14 mouse cellular contexts compared by ENCODE assay signal in genomic region chrX:35924705-35925264, GRCm38 (mm10). TPM values are rescaled to one million over a fixed set of nuclear protein-coding genes. Genes with fewer than 3 reads are reported as not detected.
DNase-seq lines count a peak whose midpoint lies in the region; ATAC-seq and TF ChIP-seq lines count a peak whose summit lies in the region.
"Had no signal": no experiment of that assay in that cellular context is flagged by ENCODE, and none has a peak within 500 bp of the region (broad histone marks: within the 10 kb centered on the region; RNA-seq: fewer than 3 reads in every experiment).

No protein-coding gene starts in this region.

- no peak overlapping the region for H3K4me3 ChIP-seq in forebrain, postnatal 0 days (ENCODE audit: low read depth, low read length)
- H3K4me3 ChIP-seq in forebrain, embryonic 10.5 days: no peak overlapping the region
- no peak overlapping the region for H3K4me3 ChIP-seq in thymus, adult 2 months (ENCODE audit: control insufficient read depth, insufficient read depth, low read length)
- H3K4me3 ChIP-seq in bone marrow, adult 2 months (replicated peaks; ENCODE audit: control insufficient read depth, low read depth, low read length): no peak overlapping the region
- H3K4me3 ChIP-seq: hindbrain, embryonic 15.5 days; limb, embryonic 12.5 days; neural tube, embryonic 15.5 days had no signal

- no peak overlapping the region for H3K9ac ChIP-seq in forebrain, postnatal 0 days
- H3K9ac ChIP-seq: hindbrain, embryonic 15.5 days; limb, embryonic 12.5 days; liver, embryonic 14.5 days; neural tube, embryonic 15.5 days had no signal

- H3K27me3 ChIP-seq in forebrain, postnatal 0 days (ENCODE audit: insufficient read depth, low read length): no peaks in the 10 kb centered on the region
- no peaks in the 10 kb centered on the region for H3K27me3 ChIP-seq in forebrain, embryonic 10.5 days (ENCODE audit: poor library complexity, severe bottlenecking)
- H3K27me3 ChIP-seq in thymus, adult 2 months (ENCODE audit: control insufficient read depth, insufficient read depth, low read length): no peaks in the 10 kb centered on the region
- H3K27me3 ChIP-seq: hindbrain, embryonic 15.5 days; limb, embryonic 12.5 days; neural tube, embryonic 15.5 days had no signal

- H3K4me2 ChIP-seq in forebrain, postnatal 0 days (ENCODE audit: low read depth): no peak overlapping the region
- H3K4me2 ChIP-seq: hindbrain, embryonic 15.5 days; limb, embryonic 12.5 days; neural tube, embryonic 15.5 days had no signal

- no peak overlapping the region for H3K27ac ChIP-seq in forebrain, postnatal 0 days (ENCODE audit: low read depth, low read length)
- H3K27ac ChIP-seq in forebrain, embryonic 10.5 days: no peak overlapping the region
- H3K27ac ChIP-seq in thymus, adult 2 months (ENCODE audit: control insufficient read depth, insufficient read depth, low read length): peak overlapping the region; percentile 77
- H3K27ac ChIP-seq in bone marrow, adult 2 months (ENCODE audit: control insufficient read depth, insufficient read depth, low read depth, low read length, poor library complexity): peak overlapping the region; percentile 48
- H3K27ac ChIP-seq: hindbrain, embryonic 15.5 days; limb, embryonic 12.5 days; liver, embryonic 14.5 days; neural tube, embryonic 15.5 days had no signal

- H3K9me3 ChIP-seq in forebrain, postnatal 0 days (ENCODE audit: low read length): no peaks in the 10 kb centered on the region
- H3K9me3 ChIP-seq in forebrain, embryonic 10.5 days: no peaks in the 10 kb centered on the region
- H3K9me3 ChIP-seq: hindbrain, embryonic 15.5 days; limb, embryonic 12.5 days; neural tube, embryonic 15.5 days had no signal

- TF ChIP-seq CTCF in forebrain, postnatal 0 days (IDR thresholded peaks at IDR 0.05; ENCODE audit: low read depth): no peak
- TF ChIP-seq CTCF in thymus, adult 2 months (IDR thresholded peaks at IDR 0.05; ENCODE audit: borderline replicate concordance, control insufficient read depth, extremely low read depth, insufficient read depth, low read length, poor library complexity): no peak
- no peak for TF ChIP-seq CTCF in bone marrow, adult 2 months (IDR thresholded peaks at IDR 0.05; ENCODE audit: control insufficient read depth, insufficient read depth, low read length)

- no peaks in the 10 kb centered on the region for H3K36me3 ChIP-seq in forebrain, postnatal 0 days (ENCODE audit: insufficient read depth)
- no peaks in the 10 kb centered on the region for H3K36me3 ChIP-seq in forebrain, embryonic 10.5 days (replicated peaks)
- no peaks in the 10 kb centered on the region for H3K36me3 ChIP-seq in thymus, adult 2 months (ENCODE audit: control insufficient read depth, insufficient read depth, low read length)
- H3K36me3 ChIP-seq: hindbrain, embryonic 15.5 days; limb, embryonic 12.5 days; neural tube, embryonic 15.5 days had no signal

- no peak for TF ChIP-seq POLR2A in thymus, adult 2 months (IDR thresholded peaks at IDR 0.05; ENCODE audit: control insufficient read depth, extremely low read depth, insufficient read depth, low read length, poor library complexity)
- no peak for TF ChIP-seq POLR2A in bone marrow, adult 2 months (IDR thresholded peaks at IDR 0.05; ENCODE audit: borderline replicate concordance, control insufficient read depth, low read depth, low read length)

- ATAC-seq in forebrain, postnatal 0 days: peak; percentile 43
- ATAC-seq: lung, postnatal 0 days had no signal

- DNase-seq in forebrain, postnatal 0 days: no peak
- no peak for DNase-seq in forebrain, embryonic 10.5 days (ENCODE audit: extremely low spot score, low spot score)
- no peak for DNase-seq in thymus, adult 2 months
- no peak for DNase-seq in thymus, postnatal 36 days
- DNase-seq in naive thymus-derived CD4-positive, alpha-beta T cell, adult 2 months (ENCODE audit: low read depth): peak; percentile 29
- no peak for DNase-seq in ovary, adult 18-20 months (ENCODE audit: low spot score)
- DNase-seq: adrenal gland, postnatal 10 days; cerebellum, adult 9-11 months had no signal

- H3K4me1 ChIP-seq in forebrain, postnatal 0 days (ENCODE audit: insufficient read depth): no peaks in the 10 kb centered on the region
- 0 out of 2 replicates have a peak, but pooled peaks cover 3% of the 10 kb centered on the region for H3K4me1 ChIP-seq in forebrain, embryonic 10.5 days
- peaks cover 9% of the 10 kb centered on the region for H3K4me1 ChIP-seq in thymus, adult 2 months (replicated peaks; ENCODE audit: control insufficient read depth, insufficient read depth, low read length)
- H3K4me1 ChIP-seq in bone marrow, adult 2 months (ENCODE audit: control insufficient read depth, insufficient read depth, low read length): no peaks in the 10 kb centered on the region; the same call in 1 of the 2 replicates
- H3K4me1 ChIP-seq: hindbrain, embryonic 15.5 days; limb, embryonic 12.5 days; neural tube, embryonic 15.5 days had no signal

- WGBS in forebrain, postnatal 0 days: 59% methylated on average over 1 of the region's 1 CpGs
- 82% methylated on average over 1 of the region's 1 CpGs for whole genome bisulfite sequencing in forebrain, embryonic 10.5 days
- 8% methylated on average over 1 of the region's 1 CpGs for WGBS in thymus, adult 2 months
- WGBS in bone marrow, adult 2 months: 21% methylated on average over 1 of the region's 1 CpGs

RNA-seq across cellular contexts. Expression of gene Dock11, which starts 36.2 kb away (rescaled TPM):
- total RNA-seq in forebrain, postnatal 0 days (2014; rRNA removed): 29.1 and 33.7 TPM in 2 replicates
- 4.6 and 5.8 TPM in 2 replicates for polyA plus RNA-seq in forebrain, postnatal 0 days (2015; fragmentation: Nextera tagmentation; extraction: Ambion mirVana)
- 20.1 and 21.4 TPM in 2 replicates for polyA plus RNA-seq in forebrain, embryonic 10.5 days (2016; fragmentation: Nextera tagmentation; extraction: Ambion mirVana)
- 11.0 and 11.4 TPM in 2 replicates for polyA plus RNA-seq in thymus, adult 2 months (2012; rRNA removed)
- 7.7 and 10.7 TPM in 2 replicates for polyA plus RNA-seq in bone marrow, adult 2 months (2011; ENCODE audit: insufficient read depth, insufficient read length, low replicate concordance, missing spikeins)

Comparison
In these comparisons a context has a peak if more than half of its experiments do, and no peak if none do; other contexts are left out.
1. H3K27ac ChIP-seq: peak in thymus, adult 2 months (single experiment) and bone marrow, adult 2 months (single experiment); none in forebrain, postnatal 0 days (single experiment) and forebrain, embryonic 10.5 days (single experiment).